Mouse (Mus musculus) liver, embryonic 14.5 days (tissue): ENCODE data around the gene Nrxn1.

Experiments
- CTCF ChIP-seq: IDR thresholded peaks from 2 replicates; pipeline ENCODE4 v1.5.1; 2016; ENCODE audit warnings: antibody characterized with exemption, low read depth, control low read depth
- EP300 ChIP-seq: IDR thresholded peaks from 2 replicates; pipeline ENCODE4 v1.6.1; 2016; ENCODE audit warnings: antibody characterized with exemption, low read depth

DNA sequence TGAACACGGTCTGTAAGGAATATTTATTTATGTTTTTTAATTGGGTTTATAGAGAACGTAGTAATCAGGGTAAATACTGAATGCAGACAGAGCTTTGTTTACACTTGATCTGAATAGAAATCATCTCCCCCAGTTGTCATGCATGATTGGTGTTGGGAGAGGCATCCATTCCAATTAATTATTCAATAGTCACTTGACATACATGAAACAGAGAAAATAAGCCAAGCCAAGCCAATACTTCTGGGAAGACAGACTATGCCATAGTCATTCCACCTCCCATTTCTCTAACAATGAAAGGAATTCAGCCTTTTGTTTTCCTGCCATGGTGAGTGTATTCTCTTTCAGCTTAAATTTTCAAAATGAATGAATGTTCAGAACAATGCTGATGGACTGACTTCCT lies 7.5 kb downstream of the Nrxn1 start:
- TF ChIP-seq EP300, result no peak
- TF ChIP-seq CTCF, result no peak
